Mouse (Mus musculus) ovary, postnatal 36 days (tissue): Measurements from ENCODE around the gene Sytl3.

Experiments
- DNase-seq: peaks from one replicate; pipeline ENCODE4 v3.0.0; 2022; ENCODE audit warnings: low spot score, mixed read lengths

Sytl3 gene

DNA sequence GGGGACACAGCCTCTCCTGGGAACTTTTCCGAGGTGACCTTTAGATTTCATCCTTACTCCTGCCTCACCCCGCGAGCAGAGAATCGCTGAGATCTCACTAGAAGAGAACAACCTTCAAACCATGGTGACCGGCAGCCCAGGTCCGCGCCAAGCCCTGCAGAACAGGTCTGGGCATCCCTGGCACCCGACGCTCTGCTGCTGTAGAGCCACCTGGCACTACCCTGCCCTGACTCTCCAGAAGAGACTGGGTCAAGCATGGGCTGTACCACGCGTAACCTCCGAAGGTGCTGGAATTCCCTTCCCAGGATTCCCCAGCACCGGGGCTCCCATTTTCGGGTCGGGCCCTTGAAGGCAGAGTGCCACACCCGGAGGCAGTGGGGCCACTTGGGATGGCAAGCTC lies 99.0 kb downstream of the Sytl3 start:
- DNase-seq: no peak

DNA sequence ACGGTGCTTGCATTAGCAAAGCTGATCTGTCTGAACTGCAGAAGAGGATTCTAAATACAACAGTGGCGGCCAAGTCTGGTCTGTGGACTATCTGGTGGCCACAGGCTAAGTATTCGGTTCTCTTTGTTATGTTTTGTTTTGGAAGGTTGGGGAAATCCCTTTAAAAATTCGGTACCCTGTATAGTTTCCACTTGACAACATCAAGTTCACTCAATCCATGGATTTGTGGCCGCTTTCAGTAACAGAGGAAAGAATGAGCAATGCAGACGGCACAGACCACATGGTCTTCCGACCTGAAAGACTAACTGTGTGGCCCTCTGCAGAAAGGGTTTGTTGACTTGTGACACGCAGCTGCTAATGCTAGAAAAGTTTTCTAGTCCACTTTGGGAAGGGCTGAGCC lies 100.0 kb downstream of the Sytl3 start:
- DNase-seq: no peak

DNA sequence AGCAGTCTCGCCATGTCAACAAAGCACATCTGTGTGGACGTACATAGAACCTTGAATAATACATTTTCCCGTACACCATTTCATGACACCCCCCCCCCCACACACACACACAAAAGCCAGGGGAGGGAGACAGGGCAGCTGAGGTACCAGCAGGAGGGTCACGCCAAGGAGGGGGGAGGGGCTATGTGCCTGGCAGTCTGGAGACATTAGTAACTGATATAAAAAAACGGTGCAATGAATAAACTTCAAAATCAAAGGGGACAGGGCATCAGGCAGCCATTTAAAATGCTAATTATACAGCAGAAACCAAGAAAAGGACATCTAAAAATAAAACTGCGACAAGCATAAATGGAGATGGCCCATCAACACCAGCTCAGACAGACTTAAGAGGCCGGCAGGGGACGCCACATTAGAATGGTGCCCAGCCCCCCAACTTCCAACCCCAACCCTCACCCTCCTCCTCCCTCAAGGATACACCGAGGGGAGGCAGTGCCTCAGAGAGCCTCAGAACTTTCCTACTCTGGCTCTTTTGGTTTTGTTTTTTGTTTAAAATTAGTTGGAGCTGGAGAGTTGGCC lies 100.9 kb downstream of the Sytl3 start:
- DNase-seq: no peak

DNA sequence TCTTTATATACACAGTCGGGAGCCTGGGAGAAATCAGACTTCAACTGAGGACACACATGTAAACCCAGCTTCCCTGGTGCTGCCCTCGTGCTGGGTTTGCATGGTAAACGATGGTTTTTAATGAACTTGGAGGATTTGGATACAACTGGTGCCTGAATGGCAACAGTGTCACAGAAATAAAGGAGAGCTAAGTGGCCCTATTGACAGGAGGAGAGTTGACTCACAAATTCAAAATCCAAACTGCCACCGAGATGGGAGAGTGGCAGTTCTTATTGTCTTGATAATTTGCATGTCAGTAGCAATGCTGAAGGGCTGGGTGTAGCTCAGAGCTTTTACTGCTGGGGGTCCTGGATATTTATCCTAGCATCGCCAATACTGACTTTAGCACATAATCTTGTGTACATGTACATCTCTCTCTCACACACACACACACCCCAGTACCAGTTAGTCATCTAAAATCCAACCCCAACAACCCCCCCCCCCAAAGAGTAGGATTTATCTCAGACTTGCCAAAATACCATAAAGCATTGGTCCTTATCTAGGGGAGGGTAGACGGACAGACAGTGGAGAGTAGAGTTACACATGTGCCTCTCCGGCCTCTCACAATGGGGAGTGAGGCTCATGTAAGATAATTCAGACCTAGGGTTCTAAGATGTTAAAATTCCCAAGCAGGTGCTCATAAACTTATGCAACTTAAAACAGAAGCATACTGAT lies 104.8 kb downstream of the Sytl3 start:
- DNase-seq: no peak

DNA sequence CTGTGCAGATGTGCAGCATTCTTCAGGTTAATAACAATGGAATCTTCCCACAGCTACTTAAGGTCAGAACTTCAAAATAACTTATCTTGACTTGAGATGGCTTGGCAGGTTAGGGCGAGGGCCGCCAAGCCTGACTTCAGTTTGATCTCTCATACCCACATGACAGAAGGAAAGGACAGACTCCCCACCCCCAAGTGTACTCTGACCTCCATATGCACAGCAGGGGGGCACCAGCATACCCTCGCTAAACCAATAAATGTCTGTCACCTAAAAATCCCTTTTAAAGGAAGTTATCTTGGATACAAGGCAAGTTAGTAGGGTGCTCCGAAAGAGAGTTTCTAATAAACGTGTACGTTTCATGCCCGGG lies 105.3 kb downstream of the Sytl3 start:
- DNase-seq: no peak

DNA sequence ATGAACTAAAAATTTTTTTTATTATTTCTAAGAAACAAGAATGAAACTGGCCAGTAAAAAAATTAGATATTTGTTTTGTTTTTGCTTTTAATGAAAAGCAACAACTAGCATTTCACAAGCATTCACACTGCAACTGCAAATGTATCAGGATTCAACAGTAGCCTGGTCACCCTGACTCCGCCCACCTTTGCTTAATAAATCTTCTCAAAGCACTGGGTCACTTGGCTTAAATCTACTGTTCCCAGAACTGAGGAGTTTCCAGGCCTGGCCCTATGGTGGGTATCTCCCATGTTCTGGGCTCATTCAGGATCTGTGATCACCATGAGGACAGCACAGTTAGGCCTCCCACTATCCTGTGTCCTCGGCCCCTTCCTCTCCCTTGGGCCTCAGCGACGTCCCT lies 105.8 kb downstream of the Sytl3 start:
- no peak for DNase-seq

DNA sequence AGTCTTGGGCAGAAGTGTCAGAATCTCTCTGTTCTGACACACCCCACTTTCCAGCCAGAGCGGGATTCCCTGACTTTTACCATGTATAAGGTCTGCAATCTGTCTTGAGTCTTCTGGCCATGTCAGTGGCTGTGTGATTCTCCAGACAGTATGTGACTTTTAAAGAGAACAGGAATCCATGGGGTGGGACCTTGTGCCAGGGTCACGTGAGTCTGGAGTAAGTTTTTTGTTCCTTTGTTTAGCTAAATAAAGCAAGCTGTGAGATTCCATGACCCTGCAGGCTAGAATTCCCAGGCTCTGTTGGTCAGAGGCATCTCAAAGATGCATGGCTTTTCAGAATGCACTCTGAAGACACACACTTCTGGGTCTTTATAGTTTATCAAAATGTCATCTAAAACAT lies 107.0 kb downstream of the Sytl3 start:
- no peak for DNase-seq

DNA sequence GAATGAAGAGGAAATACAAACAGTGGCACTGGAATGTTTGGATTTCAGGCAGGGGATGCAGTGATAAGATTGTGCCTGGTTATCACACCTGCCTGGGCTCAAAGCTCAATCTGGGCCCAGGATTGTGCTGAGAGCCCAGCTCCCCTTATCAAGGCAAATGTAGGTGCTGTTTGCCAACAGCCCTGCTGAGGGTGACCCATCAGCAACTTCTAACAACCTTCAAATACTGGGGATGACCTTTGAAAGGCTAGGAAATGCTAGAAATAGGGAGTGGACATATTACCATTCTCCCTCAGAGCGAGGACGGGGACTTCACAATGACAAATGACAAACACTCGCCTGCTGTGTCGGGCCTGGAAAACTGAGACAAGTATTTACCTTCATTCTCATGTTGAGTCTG lies 107.9 kb downstream of the Sytl3 start:
- DNase-seq: no peak

DNA sequence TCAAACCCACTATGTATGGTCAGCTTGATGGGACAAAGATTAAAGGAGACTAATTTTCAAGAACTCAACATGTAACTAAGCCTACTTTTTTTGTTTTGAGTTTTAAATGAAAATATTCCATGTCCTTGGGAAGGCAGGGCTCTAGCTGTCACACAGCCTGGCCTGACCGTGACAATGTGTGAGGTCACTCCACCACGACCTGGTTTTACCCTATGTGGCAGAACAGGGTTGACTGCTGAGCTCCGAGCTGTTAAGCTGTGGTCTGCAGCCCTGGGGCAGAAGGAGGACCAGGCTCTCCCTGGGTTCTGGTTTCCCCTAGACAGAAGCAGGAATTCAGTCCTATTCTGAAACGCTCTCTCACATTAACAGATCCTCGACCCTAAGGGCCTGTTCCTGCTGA lies 108.9 kb downstream of the Sytl3 start:
- DNase-seq: no peak

DNA sequence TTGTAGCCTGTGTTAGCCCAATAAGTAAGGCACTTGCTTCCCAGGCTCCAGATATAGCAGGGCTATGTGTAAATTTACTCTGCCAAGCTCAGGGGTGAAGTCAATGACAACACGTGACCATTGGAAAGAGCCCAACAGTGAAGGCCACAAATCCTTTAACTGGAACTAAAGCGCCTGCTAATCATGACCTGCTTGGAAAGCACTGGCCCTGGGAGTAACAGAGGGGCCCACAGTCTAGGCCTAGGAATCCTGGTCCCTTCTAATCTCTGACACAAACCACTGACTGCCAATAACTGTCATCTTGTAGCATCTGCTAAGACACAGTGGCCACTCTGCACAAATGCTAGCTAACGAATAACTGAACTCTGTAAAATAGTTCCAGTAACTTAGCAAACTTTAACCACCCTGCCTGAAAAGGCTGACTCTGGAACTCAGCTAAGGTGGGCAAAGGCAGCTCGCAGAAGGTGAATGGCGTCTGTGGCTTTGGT lies 109.5 kb downstream of the Sytl3 start:
- DNase-seq: no peak

DNA sequence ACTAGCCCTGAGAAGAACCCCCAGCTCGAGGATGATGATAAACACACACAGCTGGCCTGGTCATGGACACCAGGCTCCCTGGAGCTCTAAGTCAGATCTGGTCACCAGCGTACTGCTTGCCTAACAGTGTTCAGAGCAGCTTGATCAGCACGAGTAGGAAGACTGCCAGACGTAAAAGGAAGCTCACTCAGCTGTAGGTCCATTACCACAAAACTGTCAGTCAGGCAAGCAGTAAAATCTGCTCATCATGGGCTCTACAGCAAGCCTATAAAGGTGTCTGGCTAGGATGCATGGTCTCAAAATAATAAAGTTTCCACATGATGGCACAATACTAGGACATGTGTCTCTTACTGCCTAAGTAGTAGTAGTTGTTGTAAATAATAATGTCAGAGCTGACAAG lies 110.7 kb downstream of the Sytl3 start:
- no peak for DNase-seq

DNA sequence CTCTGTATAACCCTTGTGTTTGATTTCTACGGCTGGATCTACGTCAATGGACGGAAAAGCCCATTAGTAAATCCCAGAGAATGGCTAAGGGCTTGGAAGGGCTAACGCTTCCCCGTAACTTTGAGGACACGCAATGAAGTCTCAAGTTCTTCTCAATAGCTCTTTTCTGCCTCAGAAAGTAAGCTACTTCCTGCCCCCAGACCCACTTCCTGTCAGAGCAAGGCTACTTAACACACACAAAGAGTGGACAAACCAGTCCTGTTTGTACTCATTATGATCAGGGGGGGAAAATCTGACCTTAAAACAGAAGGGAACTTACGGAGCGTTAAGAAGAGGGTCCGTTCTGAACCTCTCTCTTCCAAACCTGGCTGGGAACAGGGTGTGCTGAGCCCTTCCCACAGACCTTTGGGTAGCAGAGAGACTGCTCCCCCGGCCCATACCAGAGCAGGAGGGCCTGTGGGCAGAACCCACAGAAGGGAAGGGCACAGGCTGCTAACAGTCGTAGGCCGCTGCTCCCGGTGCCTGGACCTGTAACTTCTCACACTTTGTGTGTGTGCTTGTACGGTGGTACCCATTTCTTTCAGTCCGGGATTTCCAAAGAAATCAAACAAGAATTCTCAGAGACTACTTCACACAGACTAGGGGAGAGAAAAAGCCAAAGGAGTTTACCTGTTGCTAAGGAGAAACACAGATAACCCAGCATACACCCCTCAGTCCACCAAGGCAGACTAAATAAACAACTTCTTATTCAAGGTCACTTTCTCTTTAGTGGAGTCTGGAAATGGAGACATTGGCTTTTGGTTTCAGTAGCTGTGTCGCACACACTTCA lies 113.0 kb downstream of the Sytl3 start:
- DNase-seq: no peak

DNA sequence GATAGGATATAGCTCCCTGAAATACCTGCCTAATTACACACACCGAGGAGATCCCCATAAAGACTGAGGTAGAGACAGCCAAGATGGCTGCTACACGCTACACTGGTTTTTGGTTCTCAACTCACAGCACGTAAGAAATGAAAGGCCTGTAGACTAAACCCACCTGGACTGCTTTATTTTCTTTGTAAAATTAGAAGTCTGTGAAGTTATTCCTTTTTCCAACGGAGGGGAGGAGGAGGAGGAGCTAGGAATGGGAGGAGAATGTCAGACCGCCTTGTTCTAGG lies 113.5 kb downstream of the Sytl3 start:
- DNase-seq: no peak

DNA sequence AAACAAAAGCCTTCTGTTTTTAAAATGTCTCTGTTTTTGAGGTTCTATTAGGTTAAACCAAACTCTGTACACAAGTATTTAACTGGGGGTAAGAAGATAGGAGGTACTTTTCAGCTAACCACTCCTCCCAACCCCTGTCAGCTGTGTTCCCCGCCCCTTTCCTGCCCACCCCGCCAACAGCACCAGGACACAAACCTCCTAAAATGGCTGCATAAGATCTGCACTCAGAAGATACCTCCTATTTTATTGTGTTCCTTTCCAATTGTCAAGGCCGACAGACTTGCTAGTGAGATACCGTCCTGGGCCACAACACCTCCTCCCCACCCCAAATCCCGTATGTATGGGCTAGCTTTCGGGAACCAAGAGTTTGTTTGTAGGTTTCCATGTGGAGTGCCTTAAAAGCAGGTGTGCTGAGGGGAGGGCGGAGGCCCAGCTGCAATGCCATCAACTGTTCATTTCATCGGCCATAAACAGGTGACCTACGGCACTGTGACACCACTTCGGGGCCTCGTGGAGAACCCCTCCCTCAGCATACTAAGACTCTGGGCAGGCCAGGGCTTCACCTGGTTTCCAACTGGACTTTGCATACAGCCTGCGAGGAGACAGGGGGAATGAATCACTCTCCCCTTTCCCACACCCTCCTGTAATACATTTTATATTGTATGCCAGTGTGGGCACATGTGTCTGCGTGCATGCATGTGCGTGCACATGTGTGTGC lies 114.5 kb downstream of the Sytl3 start:
- DNase-seq: no peak

DNA sequence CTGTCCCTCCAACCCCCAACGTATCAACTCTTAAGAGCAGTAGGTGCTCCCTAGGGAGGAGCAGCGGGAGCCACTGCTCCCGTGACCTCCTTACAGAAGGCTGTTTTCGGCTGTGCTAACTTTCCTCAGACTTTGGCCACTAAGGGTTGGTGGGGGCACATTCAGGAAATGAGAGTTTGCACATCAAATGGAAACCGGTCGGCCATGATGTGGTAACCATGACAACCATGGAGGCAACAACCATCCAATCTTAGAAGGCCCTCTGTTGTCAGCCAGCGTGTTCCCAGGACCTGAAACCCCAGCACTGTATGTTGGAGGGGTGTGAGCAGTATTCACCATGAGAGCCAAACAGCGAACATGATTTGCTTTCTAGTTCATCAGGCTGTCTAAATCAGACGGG lies 116.3 kb downstream of the Sytl3 start:
- DNase-seq: no peak

DNA sequence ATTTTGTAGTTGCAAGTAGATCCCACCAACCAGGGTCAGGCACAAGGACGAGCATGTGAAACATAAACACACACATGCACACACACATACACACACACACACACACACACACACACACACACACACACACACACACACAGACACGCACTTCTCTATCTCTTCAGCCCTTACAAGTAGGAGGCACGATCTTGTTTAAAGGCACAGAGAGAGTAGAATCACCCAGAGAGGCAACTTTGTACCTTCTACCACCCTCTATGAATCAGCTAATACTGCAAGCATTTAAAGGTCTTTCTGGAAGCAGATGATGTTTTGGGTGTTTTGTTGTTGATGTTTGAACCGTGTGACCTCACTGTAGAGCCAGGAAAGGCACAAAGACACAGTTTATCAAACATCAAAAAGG lies 116.8 kb downstream of the Sytl3 start:
- no peak for DNase-seq

DNA sequence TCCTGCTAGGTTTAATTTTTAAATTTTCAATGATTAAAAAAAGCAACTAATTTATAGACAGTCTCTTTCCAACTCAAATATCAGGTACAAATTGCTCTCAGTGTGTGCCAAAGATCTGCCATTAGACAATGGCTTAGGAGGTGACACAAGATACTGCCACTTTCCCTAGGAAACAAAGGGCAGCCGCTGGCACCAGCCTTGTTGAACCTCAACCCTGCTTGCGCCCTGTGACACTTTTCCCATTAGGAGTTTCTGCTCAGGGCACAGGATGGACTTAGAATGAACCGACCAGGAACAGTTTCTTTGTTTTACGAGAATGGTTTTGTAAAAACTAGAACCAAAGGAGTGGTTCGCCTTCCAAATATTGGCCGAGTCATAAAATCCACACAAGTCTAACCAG lies 117.2 kb downstream of the Sytl3 start:
- DNase-seq: no peak

DNA sequence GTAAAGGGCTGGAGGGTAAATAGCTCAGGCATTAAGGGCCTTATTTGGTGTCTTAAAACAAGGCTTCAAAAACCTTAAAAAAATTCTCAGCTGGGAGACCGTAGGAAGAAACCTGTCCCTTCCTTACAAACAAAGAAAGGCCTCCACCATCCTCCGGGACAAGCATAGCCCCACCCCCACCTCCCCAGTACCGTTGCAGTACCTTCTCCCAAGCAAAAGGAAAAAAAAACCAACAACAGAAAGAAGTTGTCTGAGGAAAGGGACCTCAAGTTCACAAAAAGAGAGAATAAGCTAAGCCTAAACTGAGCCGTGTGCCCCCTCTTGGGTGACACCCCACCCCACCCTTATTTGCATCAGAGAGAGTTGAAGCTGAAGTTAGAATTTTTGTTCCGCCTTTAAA lies 117.7 kb downstream of the Sytl3 start:
- no peak for DNase-seq

DNA sequence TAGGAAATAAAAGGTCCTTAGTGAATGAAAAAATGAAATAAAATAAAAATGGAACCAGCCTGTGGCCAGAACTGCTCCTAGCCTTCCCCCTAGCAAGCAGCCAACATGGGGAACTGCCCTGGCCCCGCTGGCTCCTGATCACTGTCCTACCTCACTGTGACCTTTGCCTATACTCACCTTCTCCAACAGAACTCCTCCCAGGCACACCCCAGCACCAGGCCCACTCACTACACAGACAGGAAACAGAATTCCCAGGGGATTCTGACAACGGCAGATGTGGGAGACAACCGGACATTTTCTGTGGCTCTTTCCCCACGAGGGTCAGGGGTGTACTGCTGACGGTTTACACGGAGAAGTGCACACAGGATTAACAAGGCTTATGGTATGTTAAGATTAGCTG lies 118.2 kb downstream of the Sytl3 start:
- DNase-seq: no peak

DNA sequence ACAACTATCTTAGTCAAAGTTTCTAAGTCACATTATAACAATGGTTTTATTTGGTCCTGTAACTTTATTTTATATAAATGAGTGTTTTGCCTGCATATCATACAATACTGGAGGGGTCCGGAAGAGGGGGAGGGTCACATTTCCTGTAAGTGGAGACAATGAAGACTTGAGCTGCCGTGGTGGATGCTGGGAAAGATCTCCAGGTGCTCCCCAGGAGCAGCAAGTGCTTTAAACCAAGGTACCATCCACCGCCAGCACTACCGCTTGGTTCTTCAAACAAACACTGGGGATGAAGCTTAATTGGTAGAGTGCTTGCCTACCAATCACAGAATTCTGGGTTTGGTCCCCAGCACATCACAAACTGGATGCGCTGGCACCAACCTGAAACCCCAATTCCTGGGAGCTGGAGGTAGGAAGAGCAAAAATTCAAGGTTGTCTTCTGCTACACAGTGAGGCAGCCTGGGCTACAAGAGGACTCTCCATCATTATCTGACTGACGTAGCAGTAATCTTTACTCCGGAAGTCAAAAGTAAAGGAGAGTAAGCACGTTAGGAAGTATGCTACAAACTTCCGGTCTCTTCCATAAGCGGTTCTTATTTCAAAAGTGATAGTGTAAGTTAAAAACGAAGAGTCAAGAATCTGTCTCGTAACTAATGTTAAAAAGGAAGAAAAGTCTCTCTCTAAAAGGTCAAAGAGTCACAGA lies 118.9 kb downstream of the Sytl3 start:
- DNase-seq: no peak

DNA sequence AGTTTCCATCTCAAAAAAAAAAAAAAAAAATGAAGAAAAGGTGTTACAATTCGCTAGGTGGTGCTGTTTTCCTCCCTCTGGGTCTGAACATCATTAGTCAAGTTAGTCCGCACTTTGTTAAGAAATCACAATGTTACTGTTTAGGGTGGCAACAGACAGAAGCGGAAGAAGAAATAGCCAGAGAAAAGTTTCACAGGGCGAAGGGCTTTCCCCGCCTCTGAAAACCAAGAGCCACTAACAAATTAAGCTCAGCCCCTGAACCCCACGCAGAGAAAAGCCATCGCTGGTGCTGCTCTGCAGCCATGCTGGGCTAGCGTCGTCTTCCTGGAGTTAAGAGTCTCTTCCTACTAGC lies 119.4 kb downstream of the Sytl3 start:
- DNase-seq: peak; percentile 33

DNA sequence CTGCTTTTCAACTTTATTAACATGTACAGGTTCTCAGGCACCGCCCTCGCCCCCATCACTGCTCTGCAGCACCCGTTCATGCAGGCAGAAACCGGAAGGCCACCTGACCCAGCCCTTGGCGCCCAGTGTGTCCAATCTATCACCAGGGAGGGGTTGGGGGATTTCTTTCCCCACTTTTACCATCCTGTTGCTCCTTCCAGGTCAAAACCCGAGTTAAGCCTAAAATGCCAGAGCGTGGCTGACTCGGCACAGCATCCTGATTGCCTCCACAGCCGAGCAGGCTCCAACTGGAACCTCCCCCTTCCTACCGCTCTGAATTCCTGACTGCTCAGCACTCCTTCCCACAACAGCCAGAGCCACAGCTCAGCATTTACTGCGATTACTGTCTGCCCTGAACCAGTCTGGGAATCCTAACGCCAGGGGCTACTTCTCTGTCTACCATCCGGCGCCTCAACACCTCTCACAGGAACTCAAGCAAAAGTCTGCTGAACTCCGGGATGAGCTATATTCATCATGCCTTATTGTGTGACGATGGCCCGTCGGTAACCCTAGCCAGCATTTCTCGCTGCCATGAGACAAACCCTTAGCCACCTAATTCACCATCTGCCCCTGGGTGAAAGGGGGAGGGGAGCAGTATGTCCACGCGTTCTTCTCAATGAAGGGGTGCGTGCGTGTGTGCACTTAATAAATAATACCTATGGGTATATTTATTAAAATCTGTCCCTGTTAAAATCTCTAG lies 120.0 kb downstream of the Sytl3 start:
- DNase-seq: peak; percentile 49
